In genomic region chr3:145964018-145964387, GRCm38 (mm10) we compare ENCODE assay signal across 8 mouse cellular contexts. TPM values are rescaled to one million over a fixed set of nuclear protein-coding genes. Genes with fewer than 3 reads are reported as not detected.
A peak's percentile ranks its signal among the peaks of the same experiment; 100 is the strongest.
DNase-seq lines count a peak whose midpoint lies in the region; ATAC-seq lines count a peak whose summit lies in the region.

No protein-coding gene starts in this region.

- no peaks in the 10 kb centered on the region for H3K36me3 ChIP-seq in embryonic facial prominence, embryonic 14.5 days (ENCODE audit: control insufficient read depth, insufficient read depth, low read length)
- H3K36me3 ChIP-seq in hindbrain, embryonic 14.5 days (replicated peaks; ENCODE audit: control insufficient read depth, insufficient read depth) = no peaks in the 10 kb centered on the region
- no peaks in the 10 kb centered on the region for H3K36me3 ChIP-seq in stomach, embryonic 15.5 days

- no peaks in the 10 kb centered on the region for H3K9me3 ChIP-seq in embryonic facial prominence, embryonic 14.5 days (ENCODE audit: control insufficient read depth, low read length)
- no peaks in the 10 kb centered on the region for H3K9me3 ChIP-seq in hindbrain, embryonic 14.5 days (ENCODE audit: control insufficient read depth, low read length)
- no peaks in the 10 kb centered on the region for H3K9me3 ChIP-seq in stomach, embryonic 15.5 days

- peaks cover 23% of the 10 kb centered on the region; the same call in 1 of the 2 replicates for H3K27me3 ChIP-seq in embryonic facial prominence, embryonic 14.5 days (replicated peaks; ENCODE audit: control insufficient read depth, insufficient read depth, low read length)
- peaks cover 32% of the 10 kb centered on the region for H3K27me3 ChIP-seq in hindbrain, embryonic 14.5 days (ENCODE audit: control insufficient read depth, insufficient read depth, low read length)
- no peaks in the 10 kb centered on the region for H3K27me3 ChIP-seq in stomach, embryonic 15.5 days (replicated peaks)

- WGBS in embryonic facial prominence, embryonic 14.5 days = 17% methylated on average over 10 of the region's 10 CpGs
- WGBS in hindbrain, embryonic 14.5 days = 18% methylated on average over 10 of the region's 10 CpGs
- WGBS in stomach, embryonic 15.5 days = 26% methylated on average over 10 of the region's 10 CpGs

- 0 out of 2 replicates have a peak overlapping the region, but pooled peaks have one; percentile 9 for H3K9ac ChIP-seq in embryonic facial prominence, embryonic 14.5 days (ENCODE audit: low read depth, low read length)
- H3K9ac ChIP-seq in hindbrain, embryonic 14.5 days = no peak overlapping the region
- H3K9ac ChIP-seq in stomach, embryonic 15.5 days = no peak overlapping the region

- H3K4me1 ChIP-seq in embryonic facial prominence, embryonic 14.5 days (ENCODE audit: control insufficient read depth, insufficient read depth, low read length) = peaks cover 26% of the 10 kb centered on the region
- H3K4me1 ChIP-seq in hindbrain, embryonic 14.5 days (replicated peaks; ENCODE audit: control insufficient read depth, insufficient read depth, low read length) = peaks cover 18% of the 10 kb centered on the region; the same call in 1 of the 2 replicates
- H3K4me1 ChIP-seq in stomach, embryonic 15.5 days = peaks cover 20% of the 10 kb centered on the region

- H3K27ac ChIP-seq in embryonic facial prominence, embryonic 14.5 days (replicated peaks; ENCODE audit: low read depth, low read length) = 0 out of 2 replicates have a peak overlapping the region, but pooled peaks have one; percentile 44
- no peak overlapping the region for H3K27ac ChIP-seq in hindbrain, embryonic 14.5 days
- H3K27ac ChIP-seq in stomach, embryonic 15.5 days = peak overlapping the region; percentile 83

- H3K4me3 ChIP-seq in embryonic facial prominence, embryonic 14.5 days (ENCODE audit: low read depth, low read length) = peak overlapping the region; percentile 19
- H3K4me3 ChIP-seq in hindbrain, embryonic 14.5 days (replicated peaks; ENCODE audit: low read length) = no peak overlapping the region
- no peak overlapping the region for H3K4me3 ChIP-seq in stomach, embryonic 15.5 days (replicated peaks)

- peak overlapping the region; percentile 43 for H3K4me2 ChIP-seq in embryonic facial prominence, embryonic 14.5 days (ENCODE audit: low read depth, low read length)
- H3K4me2 ChIP-seq in hindbrain, embryonic 14.5 days (replicated peaks) = peak overlapping the region; percentile 31
- peak overlapping the region; percentile 44 for H3K4me2 ChIP-seq in stomach, embryonic 15.5 days

- DNase-seq in adrenal gland, postnatal 14 days = peak; percentile 53
- DNase-seq in embryonic facial prominence, embryonic 14.5 days (ENCODE audit: low spot score) = peak; percentile 56
- no peak for DNase-seq in hindbrain, embryonic 14.5 days (ENCODE audit: low spot score)
- peak; percentile 66 for DNase-seq in lung, postnatal 10 days
- DNase-seq in kidney, adult 11 months = no peak
- DNase-seq in ovary, postnatal 10 days (ENCODE audit: low spot score) = no peak

- ATAC-seq in embryonic facial prominence, embryonic 14.5 days (ENCODE audit: low read depth) = no peak
- ATAC-seq in hindbrain, embryonic 14.5 days (ENCODE audit: low FRiP score) = no peak
- peak; percentile 75 for ATAC-seq in stomach, embryonic 15.5 days (ENCODE audit: insufficient read depth, low FRiP score, low read depth)
- no peak for ATAC-seq in cerebellum, adult (ENCODE audit: insufficient number of reproducible peaks, low FRiP score, low TSS enrichment)

RNA-seq across cellular contexts. Expression of gene Syde2, which starts 23.7 kb away (rescaled TPM):
- 4.9 and 7.2 TPM in 2 replicates for total RNA-seq in adrenal gland, postnatal 14 days (2021)
- polyA plus RNA-seq in embryonic facial prominence, embryonic 14.5 days (2014; fragmentation: Nextera tagmentation; extraction: Ambion mirVana) = 2.3 and 2.4 TPM in 2 replicates
- 0.41 and 0.81 TPM in 2 replicates for polyA plus RNA-seq in hindbrain, embryonic 14.5 days (2014; fragmentation: Nextera tagmentation; extraction: Ambion mirVana)
- polyA plus RNA-seq in stomach, embryonic 15.5 days (2015; fragmentation: Nextera tagmentation; extraction: Ambion mirVana) = 2.0 and 2.1 TPM in 2 replicates

RNA-seq across cellular contexts. Expression of gene 2410004B18Rik, which starts 26.2 kb away (rescaled TPM):
- 22.2 and 30.6 TPM in 2 replicates for total RNA-seq in adrenal gland, postnatal 14 days (2021)
- 47.3 and 48.9 TPM in 2 replicates for polyA plus RNA-seq in embryonic facial prominence, embryonic 14.5 days (2014; fragmentation: Nextera tagmentation; extraction: Ambion mirVana)
- polyA plus RNA-seq in hindbrain, embryonic 14.5 days (2014; fragmentation: Nextera tagmentation; extraction: Ambion mirVana) = 79.7 and 86.5 TPM in 2 replicates
- polyA plus RNA-seq in stomach, embryonic 15.5 days (2015; fragmentation: Nextera tagmentation; extraction: Ambion mirVana) = 47.6 and 49.0 TPM in 2 replicates

RNA-seq across cellular contexts. Expression of gene Bcl10, which starts 41.4 kb away (rescaled TPM):
- total RNA-seq in adrenal gland, postnatal 14 days (2021) = 25.7 and 26.0 TPM in 2 replicates
- polyA plus RNA-seq in embryonic facial prominence, embryonic 14.5 days (2014; fragmentation: Nextera tagmentation; extraction: Ambion mirVana) = 52.1 and 54.8 TPM in 2 replicates
- polyA plus RNA-seq in hindbrain, embryonic 14.5 days (2014; fragmentation: Nextera tagmentation; extraction: Ambion mirVana) = 37.9 and 39.9 TPM in 2 replicates
- 50.4 and 51.3 TPM in 2 replicates for polyA plus RNA-seq in stomach, embryonic 15.5 days (2015; fragmentation: Nextera tagmentation; extraction: Ambion mirVana)

Comparison
In these comparisons a context has a peak if more than half of its experiments do, and no peak if none do; other contexts are left out.
1. DNase-seq: peak in adrenal gland, postnatal 14 days (single experiment), embryonic facial prominence, embryonic 14.5 days (single experiment) and lung, postnatal 10 days (single experiment); none in hindbrain, embryonic 14.5 days (single experiment), kidney, adult 11 months (single experiment) and ovary, postnatal 10 days (single experiment).
2. Peak in every context shown above with its lines, with median percentiles within 50 percentile points of each other: H3K4me2 ChIP-seq.